ENCODE assay signal across 33 mouse cellular contexts in genomic region chr6:146874415-146874814, GRCm38 (mm10). TPM values are rescaled to one million over a fixed set of nuclear protein-coding genes. Genes with fewer than 3 reads are reported as not detected.
"Had no signal": no experiment of that assay in that cellular context is flagged by ENCODE, and none has a peak within 500 bp of the region (broad histone marks: within the 10 kb centered on the region; RNA-seq: fewer than 3 reads in every experiment).

No protein-coding gene starts in this region.

- ATAC-seq: midbrain, embryonic 13.5 days; midbrain, embryonic 16.5 days had no signal

- H3K4me1 ChIP-seq: liver, embryonic 13.5 days; midbrain, embryonic 13.5 days; neural tube, embryonic 13.5 days had no signal

- H3K9ac ChIP-seq: kidney, embryonic 15.5 days; liver, embryonic 13.5 days; midbrain, embryonic 13.5 days; neural tube, embryonic 13.5 days had no signal

- H3K9me3 ChIP-seq: midbrain, embryonic 13.5 days had no signal

- H3K27ac ChIP-seq: kidney, embryonic 15.5 days; left cerebral cortex, adult 2 months; liver, embryonic 13.5 days; midbrain, embryonic 13.5 days; neural tube, embryonic 13.5 days; stomach, postnatal 0 days had no signal

- H3K4me3 ChIP-seq: kidney, embryonic 15.5 days; left cerebral cortex, adult 2 months; liver, embryonic 13.5 days; midbrain, embryonic 13.5 days; myocyte; neural tube, embryonic 13.5 days had no signal

- H3K4me2 ChIP-seq: kidney, embryonic 15.5 days; liver, embryonic 13.5 days; midbrain, embryonic 13.5 days; neural tube, embryonic 13.5 days had no signal

- H3K36me3 ChIP-seq: kidney, embryonic 15.5 days; liver, embryonic 13.5 days; midbrain, embryonic 13.5 days; neural tube, embryonic 13.5 days had no signal

- DNase-seq: kidney, adult 8-10 months; kidney, postnatal 10 days; kidney, postnatal 36 days; layer of hippocampus, postnatal 36 days; liver, embryonic 13.5 days; lung, adult 2 months; lung, postnatal 14 days; lung, postnatal 4 days; right cerebral cortex, adult 18-20 months; right cerebral cortex, postnatal 14 days; right cerebral cortex, postnatal 4 days; thymus, postnatal 25 days had no signal

- H3K27me3 ChIP-seq: kidney, embryonic 15.5 days; liver, embryonic 13.5 days; midbrain, embryonic 13.5 days; neural tube, embryonic 13.5 days had no signal

RNA-seq across cellular contexts. Expression of gene Smco2, which starts 24.5 kb away (rescaled TPM):
- total RNA-seq: layer of hippocampus, adult 8-10 months; layer of hippocampus, postnatal 10 days; layer of hippocampus, postnatal 36 days; left cerebral cortex, adult 2 months; left cerebral cortex, postnatal 10 days; left cerebral cortex, postnatal 36 days; liver, adult 2 months; megakaryocyte progenitor cell, adult 5-6 weeks; megakaryocyte-erythroid progenitor cell, adult 5-6 weeks; monocyte, adult 5-6 weeks had no signal
- polyA plus RNA-seq: kidney, embryonic 15.5 days; limb, embryonic 11.5 days; limb, embryonic 14.5 days; liver, embryonic 13.5 days; liver, embryonic 16.5 days; lung, embryonic 16.5 days; midbrain, embryonic 13.5 days; midbrain, embryonic 16.5 days; myocyte; neural tube, embryonic 13.5 days; stomach, embryonic 14.5 days; stomach, postnatal 0 days; thymus, postnatal 0 days had no signal
